Mouse (Mus musculus) neural tube, embryonic 14.5 days (tissue): ENCODE measurements around the gene Cyp11a1. TPM values are rescaled to one million over a fixed set of nuclear protein-coding genes. Genes with fewer than 3 reads are reported as not detected.

ENCODE experiments used
- ATAC-seq: fragments of 200-750 bp; cut with Nextera tagmentation; 2 replicates; pipeline ENCODE4 v1.8.0; 2017; ENCODE audit warnings: low read depth, mild to moderate bottlenecking, moderate TSS enrichment, moderate library complexity
- H3K27ac ChIP-seq: fragments of 300-500 bp; sonication (generic); 2 replicates; pipeline ENCODE4 v1.5.1; 2014; ENCODE audit warnings: low read depth, mild to moderate bottlenecking, control low read depth, low read length, moderate library complexity, mixed read lengths
- H3K27me3 ChIP-seq: fragments of 300-500 bp; sonication (generic); 2 replicates; pipeline ENCODE4 v1.6.1; 2014; ENCODE audit warnings: low read length; ENCODE audit not compliant: control insufficient read depth, insufficient read depth
- H3K36me3 ChIP-seq: fragments of 300-500 bp; sonication (generic); 2 replicates; pipeline ENCODE4 v1.6.1; 2014; ENCODE audit warnings: low read length, mixed read lengths; ENCODE audit not compliant: control insufficient read depth, insufficient read depth
- H3K4me1 ChIP-seq: fragments of 300-500 bp; sonication (generic); 2 replicates; pipeline ENCODE4 v1.6.1; 2014; ENCODE audit warnings: low read length; ENCODE audit not compliant: control insufficient read depth, insufficient read depth
- H3K4me2 ChIP-seq: fragments of 300-500 bp; sonication (generic); 2 replicates; pipeline ENCODE4 v1.6.1; 2014; ENCODE audit warnings: mild to moderate bottlenecking, low read depth, low read length, control low read depth
- H3K4me3 ChIP-seq: fragments of 300-500 bp; sonication (generic); 2 replicates; pipeline ENCODE4 v1.5.1; 2014; ENCODE audit warnings: low read depth, low read length, control low read depth, mixed read lengths
- H3K9ac ChIP-seq: fragments of 300-500 bp; sonication (generic); replicated peaks from 2 replicates; pipeline ENCODE4 v1.6.1; 2014; ENCODE audit warnings: low read depth, mild to moderate bottlenecking, control low read depth, low read length, mixed read lengths
- H3K9me3 ChIP-seq: fragments of 300-500 bp; sonication (generic); 2 replicates; pipeline ENCODE4 v1.6.1; 2016; ENCODE audit warnings: low read length; ENCODE audit not compliant: control insufficient read depth
- WGBS: fragments of 180-500 bp; shearing (Covaris S2); extraction: QIAGEN DNeasy Blood & Tissue Kit; methylation state at CpG from one replicate; pipeline ENCODE4 v1.1.7; 2014; 5-methylcytosine and 5-hydroxymethylcytosine counted together
- polyA plus RNA-seq: library from polyadenylated mRNA; unstranded; fragments of >200 nt; fragmentation: Nextera tagmentation; extraction: Ambion mirVana; gene quantifications from 2 replicates; pipeline ENCODE4 v1.2.1, GENCODE M21; 2014

The Cyp11a1 gene
- polyA plus RNA-seq, 1 experiment from 2014 or later: 0.71 TPM

- 82% methylated on average over 5 of the region's 5 CpGs for WGBS
- H3K36me3 ChIP-seq: peaks cover 22% of the 10 kb centered on the region
- ATAC-seq: no peak
These were observed 42.2 kb upstream of the Cyp11a1 start for GRCm38 (mm10) chr9:57963998-57964395.

DNA sequence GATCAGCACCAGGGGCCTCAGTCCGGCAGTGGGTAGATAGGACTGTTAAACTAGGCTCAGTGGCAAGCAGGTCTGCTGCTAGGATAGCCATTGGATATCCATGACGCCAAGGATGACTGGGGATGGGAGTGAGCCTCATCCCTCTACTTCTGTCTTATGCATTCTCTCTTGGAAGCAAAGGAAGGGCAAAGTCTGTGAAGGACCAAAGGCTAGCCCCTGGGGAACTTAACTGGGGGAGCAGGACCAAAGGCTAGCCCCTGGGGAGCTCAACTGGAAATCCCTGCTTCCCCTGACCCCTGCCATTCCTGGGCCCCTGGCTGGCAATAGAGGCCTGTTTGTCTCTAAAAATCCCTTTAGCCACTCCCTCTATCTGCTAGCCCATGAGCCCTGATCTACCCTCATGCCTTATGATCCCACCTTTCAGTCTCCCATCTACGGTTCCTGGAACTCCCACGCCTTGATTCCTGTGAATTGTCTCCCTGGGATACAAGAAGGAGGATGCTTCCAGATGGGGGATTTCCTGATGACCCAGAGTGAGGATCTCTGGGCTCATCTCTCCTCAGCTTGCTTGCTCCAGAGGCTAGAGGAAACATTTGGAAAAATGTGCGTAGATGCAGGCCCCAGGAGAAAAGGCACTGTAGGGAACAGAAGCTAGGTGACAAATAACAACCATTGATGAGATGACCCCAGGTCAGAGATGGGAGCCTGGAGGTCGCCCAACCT is 41.5 kb upstream of the Cyp11a1 start:
- Histone ChIP-seq H3K9ac (no peak overlapping the region), H3K9me3 (no peaks in the 10 kb centered on the region), H3K4me3 (no peak overlapping the region), H3K4me1 (0 out of 2 replicates have a peak, but pooled peaks cover 2% of the 10 kb centered on the region), H3K27me3 (no peaks in the 10 kb centered on the region), H3K36me3 (peaks cover 22% of the 10 kb centered on the region), H3K4me2 (no peak overlapping the region), H3K27ac (no peak overlapping the region)
- WGBS: 75% methylated on average over 6 of the region's 6 CpGs
- no peak for ATAC-seq

More at GRCm38 (mm10) chr9:57963998-57964395, 42.2 kb upstream of the Cyp11a1 start:
- Histone ChIP-seq H3K4me3 (no peak overlapping the region), H3K27me3 (no peaks in the 10 kb centered on the region), H3K9ac (no peak overlapping the region), H3K4me2 (no peak overlapping the region), H3K27ac (no peak overlapping the region), H3K9me3 (no peaks in the 10 kb centered on the region), H3K4me1 (no peaks in the 10 kb centered on the region)

DNA sequence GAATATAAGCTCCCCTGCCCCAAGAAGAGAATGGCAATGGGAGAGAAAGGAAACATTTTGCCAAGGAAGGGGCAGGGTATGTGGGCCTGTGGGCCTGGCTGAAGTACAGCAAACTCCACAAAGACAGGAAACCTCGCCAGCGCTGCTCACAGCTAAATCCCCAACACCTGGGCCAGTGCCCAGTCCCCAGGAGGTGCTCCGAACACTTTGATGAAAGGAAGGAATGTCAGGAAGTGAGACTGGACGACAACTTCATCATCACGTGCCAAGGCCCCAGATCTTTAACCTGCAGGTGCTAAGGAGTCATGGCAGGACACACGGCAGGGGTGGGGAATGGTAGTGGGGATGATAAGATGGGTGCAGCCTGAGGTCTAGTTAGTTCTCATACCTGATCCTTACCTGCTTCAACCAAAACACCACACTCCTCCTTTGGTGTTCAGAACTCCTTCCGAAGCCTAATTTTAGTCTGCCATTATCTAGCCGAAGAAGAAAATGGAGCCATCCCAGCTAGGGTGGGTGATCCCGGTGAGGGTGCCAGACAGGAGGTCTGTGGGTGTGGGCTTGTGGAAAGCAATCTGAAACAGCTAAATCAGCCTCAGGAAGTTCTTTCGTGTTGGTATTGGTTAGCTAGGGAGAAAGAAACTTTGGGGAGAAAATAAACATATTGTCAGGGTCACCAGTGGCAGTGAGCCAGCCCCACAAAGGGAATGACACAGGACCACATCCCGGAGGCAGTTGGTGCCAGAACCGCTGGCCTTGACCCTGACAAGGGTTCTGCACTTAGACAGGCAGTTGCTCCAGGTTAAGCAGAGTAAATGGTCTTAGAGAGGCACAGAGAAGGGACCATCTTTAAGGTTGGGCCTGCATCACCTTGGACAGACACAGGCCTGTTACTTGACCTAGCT is 40.7 kb upstream of the Cyp11a1 start:
- no peak for ATAC-seq
- Histone ChIP-seq H3K9ac (no peak overlapping the region), H3K4me1 (0 out of 2 replicates have a peak, but pooled peaks cover 2% of the 10 kb centered on the region), H3K27ac (no peak overlapping the region), H3K9me3 (no peaks in the 10 kb centered on the region), H3K4me3 (no peak overlapping the region), H3K27me3 (no peaks in the 10 kb centered on the region), H3K36me3 (peaks cover 13% of the 10 kb centered on the region), H3K4me2 (no peak overlapping the region)
- 82% methylated on average over 12 of the region's 12 CpGs for WGBS

- Histone ChIP-seq H3K4me3 (no peak overlapping the region), H3K9me3 (no peaks in the 10 kb centered on the region), H3K4me2 (no peak overlapping the region), H3K36me3 (no peaks in the 10 kb centered on the region), H3K27me3 (no peaks in the 10 kb centered on the region), H3K4me1 (0 out of 2 replicates have a peak, but pooled peaks cover 2% of the 10 kb centered on the region), H3K27ac (no peak overlapping the region), H3K9ac (no peak overlapping the region)
- WGBS: 77% methylated on average over 14 of the region's 14 CpGs
- ATAC-seq: no peak
These were observed 38.8 kb upstream of the Cyp11a1 start for GRCm38 (mm10) chr9:57967237-57967960.

DNA sequence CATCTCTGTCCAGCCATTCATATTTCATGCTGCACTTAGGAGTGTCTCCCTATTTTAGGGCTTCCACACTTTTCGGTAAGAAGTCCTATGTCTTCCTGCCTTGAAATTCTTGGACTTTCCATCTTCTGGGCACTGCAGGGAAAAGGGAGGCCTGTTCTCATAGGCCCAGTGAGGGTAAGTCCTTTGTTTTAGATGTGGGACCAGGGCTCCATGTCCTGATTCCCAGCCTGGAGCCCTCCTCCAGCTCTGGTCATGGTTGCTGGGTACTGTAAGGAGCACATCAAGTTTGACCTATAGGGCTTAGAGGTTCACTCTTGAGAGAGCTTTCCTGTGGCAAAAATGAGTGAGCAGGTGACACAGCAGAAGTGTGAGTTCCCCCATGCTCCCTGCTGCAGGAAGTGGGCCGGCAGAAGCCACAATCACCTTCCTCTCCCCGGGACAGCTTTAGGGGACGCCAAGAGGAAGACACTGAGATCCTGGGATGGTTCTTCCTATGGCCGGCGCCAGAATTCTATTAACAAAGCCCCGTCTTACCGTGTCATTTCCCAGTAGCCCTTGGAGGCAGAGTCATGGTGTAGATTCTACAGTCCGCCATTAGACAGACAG is 37.9 kb upstream of the Cyp11a1 start:
- Histone ChIP-seq H3K4me3 (no peak overlapping the region), H3K9ac (no peak overlapping the region), H3K4me1 (0 out of 2 replicates have a peak, but pooled peaks cover 2% of the 10 kb centered on the region), H3K36me3 (no peaks in the 10 kb centered on the region), H3K27me3 (no peaks in the 10 kb centered on the region), H3K27ac (no peak overlapping the region), H3K9me3 (no peaks in the 10 kb centered on the region), H3K4me2 (no peak overlapping the region)
- WGBS: 85% methylated on average over 9 of the region's 9 CpGs
- no peak for ATAC-seq

- Histone ChIP-seq H3K36me3 (no peaks in the 10 kb centered on the region), H3K27ac (no peak overlapping the region), H3K9ac (no peak overlapping the region), H3K4me3 (no peak overlapping the region), H3K4me2 (no peak overlapping the region), H3K4me1 (0 out of 2 replicates have a peak, but pooled peaks cover 2% of the 10 kb centered on the region), H3K27me3 (no peaks in the 10 kb centered on the region), H3K9me3 (no peaks in the 10 kb centered on the region)
- ATAC-seq: no peak
- 94% methylated on average over 8 of the region's 8 CpGs for WGBS
These were observed 37.2 kb upstream of the Cyp11a1 start for GRCm38 (mm10) chr9:57968783-57969542.

DNA sequence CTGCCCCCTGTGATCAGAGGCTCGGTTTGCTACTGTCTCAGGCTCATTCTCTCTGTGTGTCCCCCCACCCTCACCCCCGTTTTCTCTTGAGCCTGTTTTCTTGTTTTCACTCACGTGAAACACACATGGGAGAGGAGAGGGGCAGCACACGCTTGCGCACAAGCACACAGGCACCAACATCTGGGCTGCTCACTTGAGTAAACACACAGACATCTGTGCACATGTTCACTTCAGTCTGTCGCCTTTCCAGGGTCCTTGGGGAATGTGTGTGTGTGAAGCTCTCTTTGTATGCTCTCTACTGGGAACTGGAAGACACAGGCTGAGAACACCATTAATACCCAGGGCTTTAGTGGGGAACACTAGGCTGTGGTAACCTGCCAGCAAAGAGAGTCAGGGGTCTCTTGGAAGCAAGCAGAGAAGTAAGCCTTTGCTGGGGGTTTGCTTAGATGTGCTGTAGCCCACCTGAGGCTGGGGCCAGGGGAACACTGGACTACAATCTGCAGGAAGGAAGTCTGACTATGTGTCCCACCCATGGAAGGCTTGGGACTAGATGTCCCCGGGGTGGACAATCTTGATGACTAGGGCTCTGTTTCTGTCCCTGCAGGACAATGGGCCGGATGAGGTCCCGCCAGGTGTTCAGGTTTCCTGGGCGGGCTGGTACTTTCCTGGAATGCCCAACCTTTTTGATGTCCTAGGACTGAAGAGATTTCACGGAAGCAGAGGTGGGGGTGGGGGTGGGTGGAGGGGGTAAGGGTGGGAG is 36.3 kb upstream of the Cyp11a1 start:
- no peaks in the 10 kb centered on the region for H3K27me3 ChIP-seq
- H3K36me3 ChIP-seq: no peaks in the 10 kb centered on the region
- ATAC-seq: no peak
- H3K4me3 ChIP-seq: no peak overlapping the region
- H3K9me3 ChIP-seq: no peaks in the 10 kb centered on the region
- 0 out of 2 replicates have a peak, but pooled peaks cover 2% of the 10 kb centered on the region for H3K4me1 ChIP-seq
- no peak overlapping the region for H3K27ac ChIP-seq
- H3K4me2 ChIP-seq: no peak overlapping the region
- H3K9ac ChIP-seq: no peak overlapping the region
- WGBS: 70% methylated on average over 11 of the region's 11 CpGs
